Mouse (Mus musculus): ENCODE measurements around the gene Rhbdl1. TPM values are rescaled to one million over a fixed set of nuclear protein-coding genes. Genes with fewer than 3 reads are reported as not detected.

The Rhbdl1 gene
- polyA plus RNA-seq, 1 experiment, result 0.67 TPM

DNA sequence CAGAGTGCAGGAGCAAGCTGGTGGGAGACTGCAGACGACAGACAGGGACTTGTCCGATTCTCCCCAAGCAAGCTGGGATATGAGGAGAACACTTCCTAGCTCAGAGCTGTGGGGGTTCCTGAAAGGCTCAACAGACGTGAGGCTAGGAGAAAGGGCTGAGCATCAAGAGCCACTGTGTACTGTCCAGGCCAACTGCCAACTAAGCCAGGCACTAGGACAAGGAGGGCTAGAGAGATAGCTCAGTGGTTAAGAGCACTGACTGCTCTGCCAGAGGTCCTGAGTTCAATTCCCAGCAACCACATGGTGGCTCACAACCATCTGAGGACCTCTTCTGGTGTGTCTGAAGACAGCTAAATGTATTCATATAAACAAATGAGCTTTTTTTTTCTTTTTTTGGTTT is 5.4 kb upstream of the Rhbdl1 start:
- Histone ChIP-seq H3K79me2 (ENCODE audit: control insufficient read depth, insufficient read depth) (peaks cover 12% of the 10 kb centered on the region), H3K4me2 (ENCODE audit: low read depth) (no peak overlapping the region), H3ac (ENCODE audit: control insufficient read depth, insufficient read length) (no peak overlapping the region), H3K4me3 (no peak overlapping the region), H3K27me3 (ENCODE audit: control insufficient read depth, insufficient read depth, insufficient read length) (no peaks in the 10 kb centered on the region), H3K36me3 (ENCODE audit: control insufficient read depth, insufficient read depth) (peaks cover 13% of the 10 kb centered on the region)
- TF ChIP-seq MYOG (IDR thresholded peaks at IDR 0.05; ENCODE audit: control insufficient read depth in 1 of 3, insufficient read depth in 1 of 3, insufficient read length in 2 of 3, low read depth in 2 of 3), result no peak
- no peak for TF ChIP-seq USF1 (IDR thresholded peaks at IDR 0.05; ENCODE audit: low read depth)
- TF ChIP-seq TCF12 (IDR thresholded peaks at IDR 0.05; ENCODE audit: insufficient read depth, poor library complexity, severe bottlenecking), result no peak
- no peak for TF ChIP-seq E2F4 (IDR thresholded peaks at IDR 0.05; ENCODE audit: insufficient read depth)
- no peak for TF ChIP-seq TCF3 (IDR thresholded peaks at IDR 0.05; ENCODE audit: insufficient read length, low read depth)

DNA sequence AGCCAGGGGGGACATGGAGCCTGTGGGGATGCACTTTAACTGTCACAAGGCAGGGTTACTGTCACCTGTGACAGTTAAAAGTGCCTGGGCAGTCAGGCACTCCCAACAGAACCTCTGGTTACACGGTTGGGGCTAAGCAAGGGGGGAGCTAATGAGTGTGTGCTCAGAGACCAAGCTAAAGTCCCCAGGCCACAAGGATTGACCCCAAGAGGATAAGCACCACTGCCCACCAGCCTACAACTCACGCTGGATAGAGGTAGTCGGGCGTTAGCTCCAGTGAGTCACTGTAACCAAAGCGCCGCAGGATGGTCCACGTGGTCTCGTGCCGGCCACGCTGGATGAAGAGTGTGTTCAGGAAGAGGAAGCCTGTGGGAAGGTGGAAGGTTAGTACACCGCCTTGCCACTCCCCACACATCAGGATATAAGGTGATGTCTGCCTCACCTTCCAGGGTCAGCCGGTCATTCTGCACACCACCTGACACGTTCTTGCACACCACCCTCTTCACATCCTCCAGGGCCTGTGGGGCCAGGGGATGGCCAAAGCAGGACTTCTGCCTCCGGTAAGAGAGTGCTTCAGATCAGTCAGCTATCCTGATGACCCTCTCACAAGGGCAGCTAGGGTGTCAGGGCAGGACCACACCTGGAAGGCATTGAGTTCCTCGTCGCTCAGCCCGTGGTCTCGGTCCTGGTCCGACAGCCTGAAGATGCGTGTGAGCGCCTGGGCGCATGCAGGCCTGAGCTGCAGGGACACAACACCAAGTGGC is 4.2 kb upstream of the Rhbdl1 start, which contains the start of gene Gm20683:
Gene Gm20683 (minus strand): TSS at position 647 of the 764 bp plus-strand sequence.
- TF ChIP-seq TCF12 (IDR thresholded peaks at IDR 0.05; ENCODE audit: insufficient read depth, poor library complexity, severe bottlenecking) (no peak), SRF (IDR thresholded peaks at IDR 0.05; ENCODE audit: control insufficient read depth, insufficient read length, low read depth) (peak; percentile 21)
- Histone ChIP-seq H3K79me2 (ENCODE audit: control insufficient read depth, insufficient read depth) (peaks cover 12% of the 10 kb centered on the region), H3K36me3 (ENCODE audit: control insufficient read depth, insufficient read depth) (peaks cover 13% of the 10 kb centered on the region), H3K27me3 (ENCODE audit: control insufficient read depth, insufficient read depth, insufficient read length) (no peaks in the 10 kb centered on the region), H3ac (ENCODE audit: control insufficient read depth, insufficient read length) (no peak within 1 kb of the TSS), H3K4me3 (no peak within 1 kb of the TSS), H3K4me2 (ENCODE audit: low read depth) (no peak within 1 kb of the TSS)

DNA sequence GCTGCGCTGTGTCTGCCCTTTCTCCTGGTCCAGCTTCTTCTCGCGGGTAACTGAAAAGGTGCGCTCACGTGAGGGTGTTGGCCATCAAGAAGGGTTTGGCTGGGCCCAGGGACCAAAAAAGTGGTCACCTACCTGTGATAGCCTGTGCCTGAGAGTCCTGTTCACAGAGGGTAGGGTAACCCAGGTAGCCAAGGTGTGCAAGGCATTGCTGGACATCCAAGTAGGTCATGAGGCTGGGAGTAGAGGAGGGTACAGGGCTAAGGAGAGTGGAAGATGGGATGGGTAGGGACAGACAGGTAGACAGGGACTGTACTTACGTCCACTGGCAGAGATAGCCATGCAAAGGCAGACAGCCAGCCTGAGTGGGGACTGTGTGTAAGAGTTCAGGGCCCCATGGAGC is 3.4 kb upstream of the Rhbdl1 start:
- TF ChIP-seq MYOD1 (IDR thresholded peaks at IDR 0.05; ENCODE audit: control insufficient read depth in 1 of 3, insufficient read length in 2 of 3, low read depth in 2 of 3), result no peak
- TF ChIP-seq MAX (IDR thresholded peaks at IDR 0.05; ENCODE audit: low read depth), result no peak
- TF ChIP-seq CEBPB (IDR thresholded peaks at IDR 0.05; ENCODE audit: insufficient read depth, poor library complexity, severe bottlenecking), result no peak
- no peak for TF ChIP-seq TCF12 (IDR thresholded peaks at IDR 0.05; ENCODE audit: insufficient read depth, poor library complexity, severe bottlenecking)
- no peak for TF ChIP-seq POLR2A (IDR thresholded peaks at IDR 0.05; ENCODE audit: insufficient read length, low read depth)
- TF ChIP-seq REST (IDR thresholded peaks at IDR 0.05; ENCODE audit: insufficient read depth, insufficient read length), result no peak
- no peak for TF ChIP-seq TCF3 (IDR thresholded peaks at IDR 0.05; ENCODE audit: insufficient read length, low read depth)
- no peak for TF ChIP-seq E2F4 (IDR thresholded peaks at IDR 0.05; ENCODE audit: insufficient read depth)
- no peak for TF ChIP-seq POLR2AphosphoS2 (IDR thresholded peaks at IDR 0.05; ENCODE audit: insufficient read length, low read depth)
- no peak for TF ChIP-seq MYOG (IDR thresholded peaks at IDR 0.05; ENCODE audit: control insufficient read depth in 1 of 3, insufficient read depth in 1 of 3, insufficient read length in 2 of 3, low read depth in 2 of 3)
- peaks cover 13% of the 10 kb centered on the region for H3K36me3 ChIP-seq (ENCODE audit: control insufficient read depth, insufficient read depth)
- H3K4me2 ChIP-seq (ENCODE audit: low read depth), result no peak overlapping the region
- no peak overlapping the region for H3ac ChIP-seq (ENCODE audit: control insufficient read depth, insufficient read length)
- peaks cover 12% of the 10 kb centered on the region for H3K79me2 ChIP-seq (ENCODE audit: control insufficient read depth, insufficient read depth)
- no peaks in the 10 kb centered on the region for H3K27me3 ChIP-seq (ENCODE audit: control insufficient read depth, insufficient read depth, insufficient read length)
- H3K4me3 ChIP-seq, result no peak overlapping the region

DNA sequence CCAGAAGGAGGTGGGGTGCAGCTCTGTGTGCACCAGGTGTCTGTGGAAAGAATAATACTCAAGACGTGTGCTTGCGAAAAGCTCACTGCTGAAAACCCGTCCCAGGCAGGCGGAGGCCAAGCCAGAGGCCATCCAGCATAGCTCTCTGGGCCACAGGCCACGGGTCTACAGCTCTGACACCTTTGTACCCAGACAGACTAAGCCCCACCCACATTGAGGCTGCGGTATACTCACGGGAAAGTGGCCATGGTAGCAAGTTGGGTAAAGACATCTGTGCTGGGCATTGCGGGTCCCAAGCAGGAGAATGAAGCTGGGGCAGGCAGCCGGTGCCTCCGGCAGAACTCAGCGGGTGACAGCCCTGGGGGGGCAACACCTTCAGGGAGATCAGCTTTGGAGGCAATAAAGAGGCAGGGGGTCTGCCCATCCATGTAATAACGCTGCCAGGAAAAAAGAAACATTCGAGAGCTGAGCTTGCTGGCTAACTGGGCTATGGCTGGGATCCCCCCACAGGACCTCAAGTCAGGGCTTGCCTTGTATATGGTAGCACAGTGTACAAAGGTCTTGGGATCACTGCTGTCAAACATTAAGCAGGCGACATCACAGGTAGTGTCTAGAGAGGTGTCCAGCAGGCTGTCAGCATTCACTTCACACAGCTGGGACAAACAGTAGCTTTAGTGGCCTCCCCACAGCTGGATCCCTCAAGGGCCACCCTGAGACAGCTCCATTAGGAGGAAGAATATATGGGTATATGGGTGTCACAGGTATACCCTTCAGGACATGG is 2.5 kb upstream of the Rhbdl1 start:
- Histone ChIP-seq H3K36me3 (ENCODE audit: control insufficient read depth, insufficient read depth) (peaks cover 13% of the 10 kb centered on the region), H3ac (ENCODE audit: control insufficient read depth, insufficient read length) (no peak overlapping the region), H3K79me2 (ENCODE audit: control insufficient read depth, insufficient read depth) (peaks cover 14% of the 10 kb centered on the region), H3K4me3 (no peak overlapping the region), H3K4me2 (ENCODE audit: low read depth) (no peak overlapping the region), H3K27me3 (ENCODE audit: control insufficient read depth, insufficient read depth, insufficient read length) (no peaks in the 10 kb centered on the region)
- TF ChIP-seq MYOG (IDR thresholded peaks at IDR 0.05; ENCODE audit: control insufficient read depth in 1 of 3, insufficient read depth in 1 of 3, insufficient read length in 2 of 3, low read depth in 2 of 3), result no peak
- no peak for TF ChIP-seq POLR2AphosphoS2 (IDR thresholded peaks at IDR 0.05; ENCODE audit: insufficient read length, low read depth)
- TF ChIP-seq E2F4 (IDR thresholded peaks at IDR 0.05; ENCODE audit: insufficient read depth), result no peak
- no peak for TF ChIP-seq CEBPB (IDR thresholded peaks at IDR 0.05; ENCODE audit: insufficient read depth, poor library complexity, severe bottlenecking)
- no peak for TF ChIP-seq REST (IDR thresholded peaks at IDR 0.05; ENCODE audit: insufficient read depth, insufficient read length)
- TF ChIP-seq MYOD1 (IDR thresholded peaks at IDR 0.05; ENCODE audit: control insufficient read depth in 1 of 3, insufficient read length in 2 of 3, low read depth in 2 of 3), result no peak
- no peak for TF ChIP-seq USF1 (IDR thresholded peaks at IDR 0.05; ENCODE audit: low read depth)
- no peak for TF ChIP-seq POLR2A (IDR thresholded peaks at IDR 0.05; ENCODE audit: insufficient read length, low read depth)
- no peak for TF ChIP-seq SRF (IDR thresholded peaks at IDR 0.05; ENCODE audit: control insufficient read depth, insufficient read length, low read depth)
- TF ChIP-seq TCF12 (IDR thresholded peaks at IDR 0.05; ENCODE audit: insufficient read depth, poor library complexity, severe bottlenecking), result no peak
- no peak for TF ChIP-seq MAX (IDR thresholded peaks at IDR 0.05; ENCODE audit: low read depth)
- TF ChIP-seq TCF3 (IDR thresholded peaks at IDR 0.05; ENCODE audit: insufficient read length, low read depth), result no peak

DNA sequence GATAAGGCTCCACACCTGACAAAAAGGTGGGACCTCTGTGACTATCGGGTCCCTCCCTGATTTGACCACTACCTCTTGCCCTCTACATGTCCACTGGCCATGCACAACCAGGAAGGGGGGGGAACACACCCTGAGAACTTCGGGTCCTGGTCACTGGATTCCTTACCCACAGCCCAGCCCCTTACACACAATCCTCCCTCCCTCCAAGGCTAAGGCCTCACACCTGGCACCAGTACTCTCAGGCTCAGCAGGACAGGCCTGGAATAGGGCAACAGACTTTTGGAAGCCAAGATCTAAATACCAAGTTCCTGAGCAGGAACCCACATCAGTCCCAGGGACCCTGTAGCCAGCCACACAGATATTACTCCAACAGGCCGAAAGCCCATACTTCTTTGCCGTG is 1.8 kb upstream of the Rhbdl1 start:
- H3K27me3 ChIP-seq (ENCODE audit: control insufficient read depth, insufficient read depth, insufficient read length), result no peaks in the 10 kb centered on the region
- H3K36me3 ChIP-seq (ENCODE audit: control insufficient read depth, insufficient read depth), result peaks cover 13% of the 10 kb centered on the region
- peaks cover 20% of the 10 kb centered on the region for H3K79me2 ChIP-seq (ENCODE audit: control insufficient read depth, insufficient read depth)
- no peak overlapping the region for H3K4me2 ChIP-seq (ENCODE audit: low read depth)
- no peak overlapping the region for H3K4me3 ChIP-seq
- TF ChIP-seq USF1 (IDR thresholded peaks at IDR 0.05; ENCODE audit: low read depth), result no peak
- TF ChIP-seq TCF3 (IDR thresholded peaks at IDR 0.05; ENCODE audit: insufficient read length, low read depth), result no peak
- no peak for TF ChIP-seq TCF12 (IDR thresholded peaks at IDR 0.05; ENCODE audit: insufficient read depth, poor library complexity, severe bottlenecking)
- TF ChIP-seq CEBPB (IDR thresholded peaks at IDR 0.05; ENCODE audit: insufficient read depth, poor library complexity, severe bottlenecking), result no peak
- no peak for TF ChIP-seq MAX (IDR thresholded peaks at IDR 0.05; ENCODE audit: low read depth)
- no peak for TF ChIP-seq MYOD1 (IDR thresholded peaks at IDR 0.05; ENCODE audit: control insufficient read depth in 1 of 3, insufficient read length in 2 of 3, low read depth in 2 of 3)
- TF ChIP-seq MYOG (IDR thresholded peaks at IDR 0.05; ENCODE audit: control insufficient read depth in 1 of 3, insufficient read depth in 1 of 3, insufficient read length in 2 of 3, low read depth in 2 of 3), result no peak
- no peak for TF ChIP-seq REST (IDR thresholded peaks at IDR 0.05; ENCODE audit: insufficient read depth, insufficient read length)
- no peak for TF ChIP-seq SRF (IDR thresholded peaks at IDR 0.05; ENCODE audit: control insufficient read depth, insufficient read length, low read depth)
- no peak for TF ChIP-seq POLR2A (IDR thresholded peaks at IDR 0.05; ENCODE audit: insufficient read length, low read depth)
- TF ChIP-seq POLR2AphosphoS2 (IDR thresholded peaks at IDR 0.05; ENCODE audit: insufficient read length, low read depth), result no peak
- no peak for TF ChIP-seq E2F4 (IDR thresholded peaks at IDR 0.05; ENCODE audit: insufficient read depth)
- no peak overlapping the region for H3ac ChIP-seq (ENCODE audit: control insufficient read depth, insufficient read length)
